Mouse (Mus musculus) urinary bladder, postnatal 36 days (tissue): ENCODE measurements around the gene Spon1.

ENCODE experiments used
- DNase-seq, 2 experiments: peaks; one replicate each; pipeline ENCODE4 v3.0.0; 2022; ENCODE audit warnings: low spot score in 2 of 2, mixed read lengths in 1 of 2

Gene Spon1

GRCm38 (mm10) chr7:114087341-114087740, 321.5 kb downstream of the Spon1 start:
- DNase-seq: peak in 1 of 2 experiments; percentile 37

GRCm38 (mm10) chr7:114087986-114088385, 322.2 kb downstream of the Spon1 start:
- DNase-seq: no peak

GRCm38 (mm10) chr7:114088918-114089317, 323.1 kb downstream of the Spon1 start:
- no peak for DNase-seq

- no peak for DNase-seq
Observed at GRCm38 (mm10) chr7:114090231-114090630, 324.4 kb downstream of the Spon1 start.

GRCm38 (mm10) chr7:114090892-114091545, 325.2 kb downstream of the Spon1 start:
- DNase-seq: no peak
